Mouse (Mus musculus): Measurements from ENCODE around the gene Gm49337. TPM values are rescaled to one million over a fixed set of nuclear protein-coding genes. Genes with fewer than 3 reads are reported as not detected.

Gene Gm49337
- total RNA-seq, 2 experiments from 2014 or later = not detected

DNA sequence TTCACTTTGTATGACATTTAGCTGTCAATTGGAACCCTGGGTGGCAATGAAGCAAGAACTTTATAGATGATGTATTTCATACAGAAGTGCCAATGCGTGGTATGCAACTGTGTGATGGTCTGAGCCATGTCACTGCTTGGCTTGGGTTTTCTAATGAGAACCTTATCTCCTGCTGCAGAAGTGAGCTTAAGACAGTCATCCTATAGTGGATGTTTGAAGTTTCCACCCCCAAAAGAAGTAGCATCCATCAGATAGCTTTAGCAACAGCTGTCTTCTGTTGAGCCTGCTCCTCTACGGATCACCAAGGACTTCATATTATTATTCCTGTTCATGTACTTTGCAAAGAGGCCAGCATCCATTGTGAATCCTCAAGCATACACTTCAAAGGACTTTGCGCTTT lies 76.8 kb downstream of the Gm49337 start:
- DNase-seq (ENCODE audit: low spot score in 2 of 2) = no peak
- intact Hi-C loops (cut with DNase I) = no loop called here

DNA sequence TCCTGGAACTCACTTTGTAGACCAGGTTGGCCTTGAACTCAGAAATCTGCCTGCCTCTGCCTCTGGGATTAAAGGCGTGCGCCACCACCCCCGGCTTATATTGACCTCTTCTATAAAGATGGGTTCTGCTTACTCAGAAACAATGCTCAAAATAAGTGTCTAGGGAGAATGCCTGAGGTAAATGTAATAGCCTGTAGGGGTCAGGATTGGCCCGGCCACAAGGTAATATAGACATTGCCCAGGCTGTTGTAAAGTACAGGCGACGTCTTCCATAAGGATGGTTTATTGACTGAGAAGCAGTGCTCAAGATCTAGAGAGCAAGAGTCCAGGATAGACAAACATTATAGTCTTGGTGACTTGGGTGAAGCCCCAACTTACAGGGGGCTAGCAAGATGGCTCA lies 95.0 kb downstream of the Gm49337 start:
- intact Hi-C loops (cut with DNase I) = no loop called here
- DNase-seq (ENCODE audit: low spot score in 2 of 2) = no peak

DNA sequence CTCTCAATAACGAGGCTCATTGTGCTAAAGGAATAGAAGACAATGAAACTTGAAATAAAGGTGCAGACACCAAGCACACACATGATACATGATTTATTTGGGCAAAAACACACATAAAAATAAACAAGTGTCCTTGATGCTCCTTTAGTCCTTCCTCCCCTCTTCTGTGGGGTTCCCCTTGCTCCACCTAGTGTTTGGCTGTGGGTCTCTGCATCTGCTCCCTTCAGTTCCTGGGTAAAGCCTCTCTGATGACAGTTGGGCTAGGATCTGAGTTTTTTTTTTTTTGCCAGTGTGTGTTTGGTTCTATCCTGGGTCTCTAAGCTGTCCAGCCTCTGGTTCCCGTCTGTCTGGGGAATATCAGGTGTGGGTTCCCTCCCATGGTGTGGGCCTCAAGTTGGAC lies 109.0 kb downstream of the Gm49337 start:
- no peak for DNase-seq (ENCODE audit: low spot score in 2 of 2)
- intact Hi-C loops (cut with DNase I) = loop anchor here (2.0 kb wide), 1 partner anchor 113 kb away; no protein-coding TSS in a partner anchor

DNA sequence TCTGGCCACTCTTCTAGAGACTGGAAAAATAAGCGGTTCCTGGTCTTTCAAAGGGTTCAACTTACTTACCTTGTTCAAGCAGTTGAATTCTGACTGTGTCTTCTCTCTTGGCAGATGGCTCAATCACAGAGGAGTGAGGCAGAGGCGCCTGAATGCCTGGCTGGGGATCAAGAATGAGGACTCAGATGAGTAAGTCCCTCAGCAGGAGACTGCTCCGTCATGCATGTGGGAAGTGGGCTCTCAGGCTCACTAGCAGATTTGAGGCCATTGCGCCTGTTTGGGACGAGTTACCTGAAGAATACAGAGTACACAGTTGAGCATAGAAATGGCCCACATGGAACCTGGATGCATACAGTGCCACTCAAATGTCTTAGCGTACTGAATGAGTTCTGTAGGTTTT lies 118.4 kb downstream of the Gm49337 start:
- peak in 1 of 2 experiments; percentile 89 for DNase-seq (ENCODE audit: low spot score in 2 of 2)
- intact Hi-C loops (cut with DNase I) = no loop called here

DNA sequence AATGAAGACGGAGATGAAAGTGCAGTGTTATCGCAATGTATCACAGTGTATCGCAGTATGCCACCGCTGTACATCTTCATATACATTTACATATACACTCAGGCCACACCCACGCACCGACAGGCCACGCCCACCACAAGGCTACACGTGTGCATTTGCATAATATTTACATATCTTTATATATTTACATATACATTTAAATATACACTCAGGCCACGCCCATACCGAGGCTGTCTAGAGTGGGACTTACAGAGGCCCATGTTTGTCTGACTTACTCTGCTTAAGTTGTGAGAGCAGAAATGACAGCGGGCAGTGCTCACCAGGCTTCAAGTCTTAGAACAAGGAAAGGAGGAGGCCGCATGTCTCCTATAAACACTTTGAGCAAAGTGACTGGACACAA lies 120.1 kb downstream of the Gm49337 start:
- DNase-seq (ENCODE audit: low spot score in 2 of 2) = no peak
- intact Hi-C loops (cut with DNase I) = no loop called here

DNA sequence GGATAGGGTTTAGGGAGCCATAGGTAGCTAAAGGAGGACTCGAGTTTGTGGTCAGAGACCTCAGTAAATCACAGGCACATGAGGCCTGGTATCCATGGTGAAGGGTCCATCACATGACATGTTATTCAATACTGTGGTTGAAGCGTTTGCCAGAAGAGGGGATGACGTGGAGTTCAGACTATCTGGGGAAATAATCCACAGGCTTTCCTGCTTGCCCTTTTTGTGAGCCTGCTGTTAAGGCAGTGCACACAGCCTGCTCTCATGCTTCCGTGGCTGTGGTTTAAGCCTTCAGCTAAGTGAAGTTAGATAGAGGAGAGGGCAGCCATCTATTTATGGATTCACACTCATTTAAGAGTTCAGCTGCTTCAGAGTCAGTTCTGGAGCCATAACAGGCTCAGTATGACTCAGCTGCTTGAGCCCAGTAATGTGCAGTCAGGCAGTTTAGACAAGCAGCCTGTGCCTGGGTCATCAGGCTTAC lies 127.7 kb downstream of the Gm49337 start:
- intact Hi-C loops (cut with DNase I) = no loop called here
- peak in 1 of 2 experiments; percentile 48 for DNase-seq (ENCODE audit: low spot score in 2 of 2)

DNA sequence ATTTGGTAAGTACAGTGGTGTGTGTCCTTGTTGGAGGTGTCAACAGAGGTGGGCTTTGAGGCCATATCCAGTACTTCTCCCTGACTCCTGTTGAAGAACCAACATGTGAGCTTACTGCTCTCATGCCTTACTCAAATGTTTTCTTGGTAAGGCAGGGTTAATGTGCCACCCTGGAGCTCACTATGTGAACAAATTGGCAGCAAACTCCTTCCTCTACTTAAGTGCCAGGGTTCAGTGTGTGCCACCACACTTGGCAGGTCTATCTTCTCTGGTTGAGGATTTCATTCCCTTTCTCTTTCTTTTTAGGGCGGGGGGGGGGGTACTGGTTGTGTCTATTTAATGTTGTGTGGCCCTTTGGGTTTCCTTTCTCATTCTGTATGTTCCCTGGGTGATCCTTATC lies 131.4 kb downstream of the Gm49337 start:
- intact Hi-C loops (cut with DNase I) = no loop called here

DNA sequence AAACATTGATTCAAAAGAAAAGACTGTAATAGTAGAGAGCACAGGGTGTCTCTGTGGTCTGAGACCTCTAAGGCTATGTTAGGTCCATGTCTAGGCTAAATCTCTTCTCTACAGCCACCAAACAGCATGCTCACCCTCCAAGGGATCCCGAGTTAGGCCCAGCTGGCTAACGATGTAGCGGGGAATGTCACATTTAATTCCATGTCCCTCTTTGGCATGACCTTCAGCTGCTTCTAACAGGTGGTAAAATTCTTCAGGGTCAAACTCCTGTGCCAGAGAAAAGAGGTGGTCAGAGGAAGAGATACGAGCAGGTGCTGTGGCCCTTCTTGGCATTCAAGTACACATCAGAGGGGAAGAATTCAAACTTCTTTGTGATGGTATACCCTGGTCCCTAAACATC lies 144.4 kb downstream of the Gm49337 start:
- intact Hi-C loops (cut with DNase I) = no loop called here
- DNase-seq (ENCODE audit: low spot score in 2 of 2) = no peak

More for the DNA sequence above, 131.4 kb downstream of the Gm49337 start:
- DNase-seq (ENCODE audit: low spot score in 2 of 2) = no peak

DNA sequence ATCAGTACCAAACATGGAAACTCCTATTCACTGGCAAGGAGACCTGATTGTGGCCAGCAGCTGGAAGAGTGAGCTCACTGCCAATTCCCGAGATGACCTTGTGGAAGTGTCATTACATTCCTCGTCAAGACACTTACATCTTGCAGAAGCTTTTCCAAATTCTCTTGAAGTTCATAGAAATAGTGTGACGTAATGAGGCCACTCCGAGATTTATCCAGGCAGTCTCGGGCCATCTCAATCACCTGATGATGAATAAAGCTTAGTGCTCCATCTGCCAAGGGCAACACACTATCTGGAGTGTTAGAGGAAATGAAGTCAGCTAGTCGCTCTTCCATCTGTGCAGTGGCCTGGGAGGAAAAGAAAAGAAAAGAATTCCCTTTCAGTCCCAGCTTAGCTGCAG lies 148.9 kb downstream of the Gm49337 start:
- peak in 1 of 2 experiments; percentile 24 for DNase-seq (ENCODE audit: low spot score in 2 of 2)
- intact Hi-C loops (cut with DNase I) = no loop called here

DNA sequence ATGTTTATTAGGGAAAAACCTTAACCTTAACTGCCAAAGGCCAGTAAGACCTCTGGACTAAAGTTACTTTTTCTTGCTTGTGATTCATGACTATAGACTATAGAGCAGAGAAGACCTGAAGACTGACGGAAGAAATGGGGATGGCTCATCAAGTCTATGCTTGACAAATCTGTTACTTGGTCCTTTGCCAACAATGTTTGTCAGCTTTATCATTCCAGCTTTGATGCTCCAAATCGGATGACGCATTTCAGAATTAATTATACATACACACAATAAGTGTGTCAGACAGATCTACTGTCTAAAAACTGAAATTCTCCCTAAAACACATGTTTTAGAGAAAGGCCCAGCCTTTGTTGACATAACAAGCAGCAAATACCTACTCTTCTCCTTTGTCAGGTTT lies 156.1 kb downstream of the Gm49337 start:
- DNase-seq (ENCODE audit: low spot score in 2 of 2) = no peak
- intact Hi-C loops (cut with DNase I) = no loop called here

DNA sequence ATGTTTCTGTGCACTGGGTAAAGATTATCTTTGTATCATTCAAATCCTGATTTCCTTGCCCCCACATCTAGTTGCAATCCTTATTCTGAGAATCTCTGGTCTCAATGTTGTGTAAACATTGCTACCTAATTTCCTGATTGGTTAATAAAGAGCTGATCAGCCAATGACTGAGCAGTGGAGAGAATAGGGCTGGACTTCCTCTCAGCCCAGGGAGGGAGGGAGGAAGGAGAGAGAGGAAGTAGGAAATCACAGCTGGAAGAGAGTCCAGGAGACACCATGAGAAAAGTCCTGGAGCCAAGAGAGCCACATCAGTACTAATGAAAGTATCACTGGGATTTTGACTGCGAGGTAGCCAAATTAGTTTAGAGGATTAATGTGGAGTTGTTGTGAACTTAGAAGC lies 163.1 kb downstream of the Gm49337 start:
- intact Hi-C loops (cut with DNase I) = no loop called here
- DNase-seq (ENCODE audit: low spot score in 2 of 2) = no peak

DNA sequence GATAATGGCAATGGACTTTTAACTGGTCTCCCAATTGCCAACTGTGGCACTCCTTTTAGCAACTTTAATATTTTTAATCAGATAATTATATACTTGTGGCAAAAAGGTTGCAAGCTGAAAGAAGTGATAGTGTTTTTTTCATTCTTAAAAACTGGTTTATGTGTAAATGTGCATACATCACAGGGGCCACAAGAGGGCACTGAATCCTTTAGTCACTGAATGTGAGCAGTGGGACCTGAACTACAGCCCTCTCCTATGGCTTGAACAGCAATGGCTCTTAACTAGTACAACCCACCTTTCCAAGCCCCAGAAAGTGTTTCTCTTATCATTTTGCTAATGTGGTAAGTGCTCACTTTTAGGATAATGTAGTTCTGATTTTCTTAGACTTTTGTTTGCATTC lies 168.9 kb downstream of the Gm49337 start:
- intact Hi-C loops (cut with DNase I) = loop anchor here (2.0 to 10.0 kb wide), 4 partner anchors 57 to 193 kb away; partner anchors contain the start of gene Mast2
- peak; percentile 59 to 68 for DNase-seq (ENCODE audit: low spot score in 2 of 2)

Other genes starting within 250 kb of the Gm49337 start
- gene Dmbx1, start 233.5 kb upstream of the Gm49337 start, total RNA-seq (2021) = not detected
- 10 to 100 TPM; 88.4 to 89.8 TPM for gene Faah, start 155.5 kb upstream of the Gm49337 start, total RNA-seq (2021)
- gene Nsun4, start 119.5 kb upstream of the Gm49337 start, total RNA-seq (2021) = 10 to 100 TPM; 10.7 to 11.4 TPM
- gene Uqcrh, start 98.3 kb upstream of the Gm49337 start, total RNA-seq (2021) = 100 to 1,000 TPM; 444 to 446 TPM
- 10 to 100 TPM; 45.3 to 47.7 TPM for gene Lrrc41, start 98.1 kb upstream of the Gm49337 start, total RNA-seq (2021)
- gene Rad54l, start 49.7 kb upstream of the Gm49337 start, total RNA-seq (2021) = under 1 TPM; 0.32 to 0.64 TPM
- gene Pomgnt1, start 49.5 kb upstream of the Gm49337 start, total RNA-seq (2021) = 10 to 100 TPM; 73.5 to 77.6 TPM
- gene Lurap1, start 22.0 kb upstream of the Gm49337 start, total RNA-seq (2021) = 10 to 100 TPM; 27.9 to 32.8 TPM
- gene Tspan1, start 5.8 kb upstream of the Gm49337 start, total RNA-seq (2021) = under 1 TPM; 0.23 to 0.27 TPM
- gene 1700042G07Rik, start within 50 bp of the Gm49337 start, total RNA-seq (2021) = not detected
- 10 to 100 TPM; 37.7 to 44.0 TPM for gene Pik3r3, start 48.2 kb downstream of the Gm49337 start, total RNA-seq (2021)